Mouse (Mus musculus): ENCODE measurements around the gene Aar2.

The Aar2 gene

DNA sequence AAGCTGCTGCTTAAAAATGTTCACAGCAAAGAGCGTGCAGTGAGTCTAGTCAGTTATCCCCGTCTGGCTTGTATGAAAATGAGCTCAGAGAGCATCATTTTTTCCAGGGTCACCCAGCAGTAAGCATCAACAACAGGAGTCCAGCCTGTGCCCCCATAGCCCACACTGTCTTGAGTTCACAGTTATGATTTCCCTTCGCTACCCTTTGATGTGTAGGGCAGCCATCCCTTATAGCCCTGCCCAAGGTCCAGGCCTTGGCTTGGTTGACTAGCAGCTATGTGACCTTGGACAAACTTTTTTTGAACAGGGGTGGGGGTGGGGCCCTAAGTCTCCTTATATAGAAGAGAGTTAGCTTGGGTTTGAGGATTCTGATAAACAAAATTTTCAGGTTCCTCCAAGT, 21.9 kb downstream of the Aar2 start:
- no peak for DNase-seq

DNA sequence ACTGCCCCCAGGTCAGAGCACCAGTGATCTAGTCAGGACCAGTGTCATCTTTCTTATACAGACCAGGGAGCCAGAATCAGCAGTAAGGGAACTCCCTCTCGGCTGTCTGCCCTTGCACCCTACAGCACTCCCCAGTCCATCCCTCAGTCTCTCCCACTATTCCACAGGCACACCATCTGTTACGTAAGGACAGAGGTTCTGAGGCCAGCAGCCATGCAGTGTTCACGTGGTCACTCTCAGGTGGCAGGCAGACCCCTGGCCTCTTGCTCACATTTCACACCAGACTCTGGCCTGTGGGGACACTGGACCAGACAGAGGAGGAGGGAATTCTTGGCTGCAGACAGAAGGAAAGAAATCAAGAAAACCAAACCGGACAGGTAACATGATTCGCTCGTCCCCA, 24.1 kb downstream of the Aar2 start:
- DNase-seq: no peak

DNA sequence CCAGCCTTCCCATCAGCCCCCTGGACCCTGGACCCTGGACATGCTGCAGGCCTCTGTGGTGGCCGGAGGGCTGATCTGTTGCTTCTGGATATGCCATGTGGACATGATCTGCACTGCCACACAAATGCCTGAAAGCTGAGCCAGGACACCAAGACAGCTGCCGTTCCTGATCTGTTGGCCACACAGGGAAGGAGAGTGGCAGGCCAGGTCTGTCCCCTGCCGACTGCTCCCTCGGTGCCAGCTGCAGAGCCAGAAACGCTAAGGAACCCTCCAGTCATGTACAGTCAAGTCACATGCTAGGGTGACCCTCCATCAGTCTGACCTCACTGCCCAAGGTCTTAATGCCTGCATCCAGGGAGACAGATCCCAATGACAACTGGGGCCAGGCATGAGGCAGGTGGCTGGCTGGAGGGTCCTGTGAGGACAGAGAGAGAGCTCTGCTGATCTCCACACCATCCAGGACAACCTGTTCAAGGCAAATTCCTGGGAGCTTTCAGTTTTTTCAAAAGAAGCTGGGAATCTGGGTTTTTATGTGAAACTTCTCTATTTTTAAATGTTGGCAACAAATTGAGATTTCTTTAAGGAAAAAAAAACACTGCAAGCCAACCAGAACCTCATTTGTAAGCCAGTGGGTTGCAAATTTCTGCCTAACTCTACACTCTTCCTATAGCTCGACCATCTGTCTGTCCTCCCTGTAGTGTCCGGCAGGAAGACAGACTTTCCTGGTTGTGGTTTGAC, 29.6 kb downstream of the Aar2 start:
- no peak for DNase-seq

DNA sequence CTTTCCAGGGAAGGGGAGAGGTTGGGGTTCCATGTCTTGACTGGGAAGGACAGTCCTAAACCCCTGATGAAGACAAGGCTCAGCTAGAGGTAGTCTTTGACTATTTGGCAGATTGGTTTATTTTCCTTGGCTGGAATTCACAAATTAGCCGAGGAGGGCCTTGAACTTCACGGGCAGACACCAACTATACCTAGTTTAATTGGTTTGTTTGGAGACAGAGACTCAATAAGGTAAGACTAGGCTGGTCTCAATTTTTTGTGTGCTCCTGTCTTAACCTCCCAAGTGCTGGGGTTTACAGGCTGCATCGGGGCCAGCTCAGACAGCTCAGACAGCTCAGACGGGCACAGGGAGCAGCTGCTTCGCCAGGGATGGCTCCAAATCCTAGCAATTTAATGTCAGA, 33.1 kb downstream of the Aar2 start:
- no peak for DNase-seq

DNA sequence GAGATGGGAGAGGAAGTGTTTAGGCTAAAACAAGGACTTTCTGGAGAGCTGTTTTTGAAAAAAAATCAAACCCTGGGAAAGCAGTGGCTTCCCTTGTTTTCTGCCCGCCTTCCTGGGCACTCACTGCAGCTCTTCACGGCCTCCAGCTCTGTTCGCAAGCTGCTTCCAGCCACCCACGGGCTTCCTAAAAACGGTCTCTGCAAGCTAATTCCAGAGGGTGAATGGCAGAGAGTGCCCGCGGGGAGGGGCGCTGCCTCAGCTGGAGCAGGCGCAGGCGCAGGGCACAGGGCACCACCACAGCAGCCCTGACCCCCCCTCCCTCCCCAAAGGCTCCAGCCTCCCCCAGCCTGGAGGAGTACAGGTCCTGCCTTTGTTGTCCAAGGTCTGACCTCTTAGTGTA, 33.9 kb downstream of the Aar2 start:
- DNase-seq: no peak

DNA sequence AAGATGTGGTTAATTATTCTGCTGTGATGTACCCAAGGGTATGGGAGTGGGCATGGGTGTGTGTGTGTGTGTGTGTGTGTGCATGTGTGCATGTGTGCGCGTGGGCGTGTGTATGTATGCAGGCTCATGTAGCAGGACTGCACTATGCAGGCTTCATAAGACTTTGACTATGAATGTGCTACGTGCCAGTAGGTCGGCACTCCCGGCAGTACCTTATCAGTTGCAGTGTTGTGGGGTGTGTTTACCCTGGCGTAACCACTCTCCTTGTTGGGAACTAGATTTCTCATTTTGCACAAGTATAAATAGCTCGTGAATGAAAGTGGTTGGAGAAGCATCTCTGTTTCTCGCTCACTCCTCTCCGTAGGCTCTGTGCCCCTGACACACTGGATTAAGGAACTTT, 35.5 kb downstream of the Aar2 start:
- DNase-seq: no peak

DNA sequence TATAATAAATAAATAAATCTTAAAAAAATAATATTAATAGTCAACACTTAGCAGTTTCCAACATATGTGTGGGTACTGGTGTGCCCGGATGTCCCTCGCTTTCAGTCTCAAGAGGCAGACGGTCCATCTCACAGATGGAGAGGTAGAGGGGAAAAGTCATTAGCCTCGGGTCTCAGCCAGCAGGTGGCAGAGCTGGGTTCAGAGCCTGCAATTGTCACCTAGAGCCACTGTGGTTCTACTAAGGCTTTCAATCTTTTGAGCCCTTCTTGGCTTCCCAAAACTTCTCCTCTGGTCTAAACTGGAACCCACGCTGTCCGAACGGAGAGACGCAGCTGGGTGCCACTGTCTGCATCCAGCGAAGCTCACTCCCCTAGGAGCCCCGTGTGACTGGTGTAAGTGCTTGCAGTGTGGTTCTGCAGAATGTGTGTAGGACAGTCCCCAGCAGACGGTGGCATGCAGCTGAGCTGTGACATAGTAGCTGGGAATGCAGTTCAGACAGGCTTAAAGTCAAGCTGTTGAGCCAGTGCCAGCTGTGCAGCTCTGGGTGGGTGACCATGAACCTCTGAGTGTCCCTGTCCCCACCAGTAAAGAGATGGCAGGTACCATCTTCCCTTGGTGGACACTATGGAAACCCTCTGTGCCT, 36.9 kb downstream of the Aar2 start:
- peak; percentile 18 for DNase-seq

DNA sequence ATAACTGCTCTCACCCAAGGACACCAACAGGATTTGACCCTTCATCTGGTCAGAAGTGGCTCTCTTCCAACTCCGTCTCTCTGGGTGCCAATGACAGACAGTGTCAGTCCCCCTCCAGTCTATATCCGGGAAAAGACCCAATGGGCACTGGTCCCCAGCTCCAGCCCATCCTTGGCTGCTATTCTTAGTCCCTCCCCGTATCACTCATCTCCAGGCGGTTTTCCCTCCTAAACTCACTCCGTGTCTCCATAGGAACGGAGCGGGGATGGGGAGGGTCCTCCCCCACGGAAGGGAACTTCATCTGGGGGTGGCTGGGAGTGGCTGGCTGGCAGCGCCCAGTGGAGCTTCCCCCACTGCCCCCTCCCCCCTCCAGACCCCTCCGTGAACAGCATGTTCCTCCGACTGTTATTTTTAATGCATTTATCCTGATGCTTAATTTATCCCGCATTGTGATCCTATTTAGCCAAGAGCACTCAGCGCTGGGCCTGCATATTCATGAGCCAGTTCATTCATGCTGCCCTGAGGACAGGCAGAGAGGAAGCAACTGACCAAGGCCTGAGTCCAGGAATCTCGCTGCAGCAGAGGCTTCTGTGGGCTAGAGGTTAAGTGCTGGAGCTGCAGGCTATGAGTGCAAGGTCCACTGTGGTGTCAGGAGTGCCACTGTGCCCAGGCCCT, 37.5 kb downstream of the Aar2 start:
- no peak for DNase-seq

DNA sequence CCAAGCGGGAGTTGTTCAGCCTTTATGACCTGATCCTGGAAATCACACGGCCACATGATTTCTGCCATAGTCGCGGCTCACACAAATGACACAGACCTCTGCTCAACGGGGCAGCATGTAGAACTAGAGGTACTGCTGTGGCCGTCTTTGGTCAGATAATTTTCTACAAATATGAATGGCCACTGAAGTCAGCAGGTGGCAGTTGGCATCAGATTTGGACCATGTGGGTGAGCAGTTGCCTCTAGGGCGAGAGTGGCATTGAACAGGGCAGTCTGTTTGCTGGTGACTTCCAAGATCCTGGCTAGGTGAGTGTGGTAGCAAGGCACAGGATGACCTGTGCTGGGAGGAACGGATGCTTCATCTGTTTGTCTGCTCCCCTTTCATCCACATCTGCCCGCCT, 42.1 kb downstream of the Aar2 start:
- no peak for DNase-seq

DNA sequence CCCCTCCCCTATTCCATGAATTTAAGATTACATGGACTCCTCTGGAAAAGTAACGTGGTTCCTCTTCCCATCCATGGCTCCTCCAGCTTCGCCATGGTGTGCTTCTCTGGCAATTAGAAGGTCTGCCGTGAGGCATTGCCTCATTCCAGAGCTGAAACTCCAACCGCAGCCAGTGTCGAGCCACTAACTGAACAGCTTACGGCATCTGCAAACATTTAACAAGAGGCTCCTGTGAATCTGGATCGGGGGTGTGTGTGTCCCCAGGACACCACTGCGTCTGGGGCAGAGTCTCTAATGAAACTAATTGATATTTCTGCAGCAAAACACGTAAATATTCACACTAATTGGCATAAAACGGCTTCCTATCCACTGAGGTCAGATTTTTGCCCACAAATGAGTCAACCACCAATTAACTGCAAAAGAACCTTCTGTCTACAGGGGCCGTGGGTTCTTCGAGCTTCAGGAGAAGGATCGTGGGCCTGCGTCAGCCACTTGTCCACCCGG, 47.7 kb downstream of the Aar2 start:
- DNase-seq: no peak

DNA sequence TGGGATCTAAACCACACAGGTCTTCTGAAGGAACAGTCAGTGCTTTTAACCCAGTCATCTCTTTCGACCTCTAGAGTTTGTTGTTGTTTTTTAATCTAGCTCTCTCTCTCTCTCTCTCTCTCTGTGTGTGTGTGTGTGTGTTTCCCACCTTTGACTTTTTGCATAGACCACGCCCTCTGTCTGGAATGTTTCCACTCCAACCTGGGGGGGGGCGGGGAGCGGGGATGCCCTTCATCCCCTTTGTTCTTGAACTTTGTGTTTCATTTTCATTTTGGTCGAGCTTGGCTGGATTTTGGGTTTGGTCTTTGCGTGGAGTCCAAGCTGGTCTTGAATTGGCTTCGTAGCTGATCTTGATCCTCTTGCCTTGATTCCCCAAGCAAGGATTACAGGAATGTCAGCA, 55.2 kb downstream of the Aar2 start:
- DNase-seq: no peak

DNA sequence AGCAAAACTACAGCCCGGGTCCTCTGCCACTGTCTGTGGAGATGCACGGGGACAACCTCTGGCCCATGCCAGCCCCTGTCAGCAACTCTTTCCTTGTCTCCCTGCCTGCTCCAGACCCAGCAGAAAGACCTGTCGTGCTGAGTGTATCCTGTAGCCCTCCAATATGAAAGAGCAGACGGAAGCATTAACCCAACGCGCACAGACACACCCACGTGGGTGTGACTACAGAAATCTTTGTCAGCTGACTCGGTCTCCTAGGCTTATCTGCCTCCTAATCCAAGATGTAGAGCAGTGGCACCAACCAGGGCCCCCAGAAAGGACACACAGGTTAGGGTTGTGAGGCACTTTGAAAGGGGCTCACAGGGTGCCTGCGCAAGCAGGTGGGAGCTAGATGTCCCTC, 56.3 kb downstream of the Aar2 start:
- no peak for DNase-seq

DNA sequence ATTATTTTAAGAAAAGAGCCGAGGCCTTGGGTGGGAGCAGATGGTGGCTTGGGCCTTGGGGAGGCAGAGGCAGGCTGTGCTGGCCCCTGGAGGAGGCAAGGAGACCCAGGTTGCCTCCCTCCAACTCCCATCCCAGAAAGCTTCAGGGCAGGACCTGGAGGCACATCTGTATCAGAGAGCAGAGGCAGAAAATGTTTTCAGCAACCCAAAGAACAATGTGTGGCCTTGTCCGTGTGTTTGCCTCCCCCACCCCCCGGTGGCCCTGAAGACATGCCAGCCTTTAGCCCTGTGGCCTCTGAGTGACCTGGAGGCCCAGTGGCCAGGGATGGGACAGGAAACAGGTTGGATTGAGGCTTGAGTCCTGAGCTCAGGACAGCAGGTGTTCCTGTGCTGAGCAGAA, 57.8 kb downstream of the Aar2 start:
- no peak for DNase-seq

DNA sequence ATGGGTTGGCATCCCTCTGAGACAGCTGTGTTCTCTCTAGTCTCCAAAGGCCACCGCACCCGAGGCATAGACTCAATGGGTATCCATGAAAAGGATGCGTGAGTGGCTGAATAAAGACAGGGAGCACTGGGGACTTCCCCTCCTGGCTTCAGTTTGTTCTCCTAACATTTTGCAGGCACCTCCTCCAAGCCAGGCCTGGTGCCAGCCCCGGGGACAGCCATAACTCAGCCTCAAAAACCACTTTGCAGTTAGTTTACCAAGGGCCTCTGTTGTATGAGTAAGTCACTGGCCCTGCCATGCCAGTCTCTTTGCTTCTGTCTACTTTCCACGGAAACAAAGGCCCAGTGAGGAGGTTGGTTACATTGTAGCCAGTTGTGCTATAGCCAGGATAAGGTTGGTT, 58.6 kb downstream of the Aar2 start:
- DNase-seq: no peak

DNA sequence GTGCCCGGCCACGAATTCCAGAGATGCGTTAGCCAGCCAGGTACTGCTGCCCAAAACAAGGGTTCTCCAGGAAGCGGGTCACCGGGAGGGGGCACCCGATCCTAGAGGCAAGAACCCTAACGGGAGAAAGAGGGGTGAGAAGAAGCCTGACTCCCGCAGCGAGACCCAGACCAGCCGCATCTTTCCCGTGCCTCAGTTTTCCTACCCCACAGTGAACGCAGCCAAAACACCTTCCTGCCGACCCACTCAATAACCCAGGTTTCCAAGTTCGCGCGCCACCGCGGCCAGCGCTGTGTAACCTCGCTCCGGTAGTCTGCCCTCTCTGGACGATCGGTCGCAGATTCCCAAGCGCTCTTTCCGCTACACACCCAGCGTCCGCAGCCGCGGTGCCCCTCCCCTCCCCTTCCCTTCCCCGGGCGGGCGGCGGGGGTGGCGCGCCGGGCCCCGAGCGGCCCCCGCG, 65.7 kb downstream of the Aar2 start:
- peak; percentile 45 for DNase-seq

DNA sequence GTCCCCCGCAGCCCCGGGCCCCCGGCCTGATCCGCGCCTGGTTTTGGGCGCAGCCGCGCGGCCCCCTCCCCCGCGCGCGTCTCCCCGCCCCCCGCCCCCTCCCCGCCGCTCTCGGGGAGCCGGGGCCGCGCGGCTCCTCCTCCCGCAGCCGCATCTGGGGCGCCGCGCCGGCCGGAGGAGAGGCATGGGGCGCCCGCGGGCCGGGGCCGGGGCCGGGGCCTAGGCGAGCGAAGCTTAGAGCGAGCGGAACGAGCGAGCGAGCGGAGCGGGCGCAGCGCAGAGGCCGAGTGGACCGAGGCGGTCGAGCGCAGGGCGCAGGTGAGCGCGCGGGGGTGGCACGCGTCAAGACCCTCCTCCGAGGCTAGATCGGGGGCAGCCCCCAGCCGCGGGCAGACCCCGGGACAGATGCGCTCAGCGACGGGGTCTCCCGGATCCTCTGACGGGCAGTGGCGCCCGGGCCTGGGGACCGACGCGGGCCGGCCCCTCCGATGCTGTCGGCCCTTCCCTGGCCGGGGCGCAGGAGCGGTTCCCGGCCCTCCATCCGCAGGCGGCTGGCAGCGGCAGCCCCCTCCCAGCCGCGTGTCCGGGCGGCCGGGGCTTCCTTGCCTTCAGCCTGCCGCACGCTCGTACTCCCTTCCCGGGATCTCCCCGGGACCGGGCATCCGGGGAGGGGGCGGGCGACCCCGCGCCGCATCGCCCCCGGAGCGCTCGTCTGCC, 66.3 kb downstream of the Aar2 start, which contains the start of gene Dlgap4:
TSS of gene Dlgap4 (plus strand) at position 165 of the 717 bp plus-strand sequence.
- DNase-seq: no peak

DNA sequence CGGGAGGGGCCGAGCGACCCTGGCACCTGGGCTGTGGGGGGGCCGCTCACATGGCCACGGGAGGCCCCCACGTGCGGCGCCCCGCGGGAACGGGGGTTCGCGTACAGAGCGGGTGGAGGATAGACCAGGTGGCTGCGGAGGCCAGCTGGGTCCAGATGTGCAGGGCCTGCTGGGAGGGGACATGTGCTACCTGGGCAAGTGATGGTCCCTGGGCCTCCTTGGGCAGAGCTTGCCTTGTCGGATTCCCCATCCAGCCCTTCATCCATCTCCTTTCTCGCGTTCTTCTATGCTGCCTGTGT, 66.8 kb downstream of the Aar2 start:
- peak; percentile 3 for DNase-seq

DNA sequence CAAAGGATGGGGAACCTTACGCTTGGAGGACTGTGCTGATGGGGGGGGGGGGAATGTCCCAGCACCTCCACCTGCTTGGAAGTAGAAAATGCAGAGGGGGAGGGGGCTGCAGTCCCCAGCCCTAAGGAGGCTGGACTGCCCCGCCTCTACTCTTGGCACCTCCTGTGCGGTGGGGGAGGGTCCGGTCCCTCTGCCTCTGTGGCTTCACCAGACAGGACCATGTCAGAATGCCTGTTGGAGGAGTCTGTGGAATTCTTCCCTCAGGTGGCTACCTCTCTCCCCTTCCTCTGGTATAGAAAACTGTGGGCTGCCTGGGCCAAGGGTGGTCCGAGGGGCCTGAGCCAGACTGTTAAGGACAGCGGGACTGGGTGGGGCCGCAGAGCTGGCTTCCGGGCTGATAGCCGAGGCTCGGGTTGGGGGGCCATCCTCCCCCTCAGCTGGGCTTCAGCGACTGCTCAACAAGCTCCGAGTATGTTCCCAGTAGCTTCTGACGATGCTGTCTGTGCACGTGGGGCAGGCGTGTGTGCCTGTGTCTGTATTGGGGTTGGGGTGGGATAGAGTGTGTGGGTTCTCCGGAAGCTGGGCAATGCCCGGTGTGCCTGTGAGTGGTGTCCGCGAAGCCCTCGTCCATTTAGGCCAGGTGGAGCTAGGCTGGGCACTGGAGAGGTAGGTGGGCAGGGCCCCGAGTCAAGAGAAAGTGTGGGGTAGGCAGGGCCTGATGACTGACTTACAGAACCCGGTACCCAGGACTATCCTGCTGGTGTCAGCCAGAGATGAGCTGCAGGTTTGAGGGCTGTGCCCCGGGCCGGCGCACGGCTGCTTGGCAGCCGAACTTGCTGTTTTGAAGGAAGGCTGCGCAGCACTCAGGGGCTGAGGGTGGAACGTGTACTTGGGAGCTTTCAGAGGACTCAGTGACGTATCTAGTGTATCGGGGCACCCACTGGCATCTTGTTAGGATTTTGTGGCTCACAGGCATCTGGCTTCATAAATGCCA, 67.6 kb downstream of the Aar2 start:
- DNase-seq: no peak

DNA sequence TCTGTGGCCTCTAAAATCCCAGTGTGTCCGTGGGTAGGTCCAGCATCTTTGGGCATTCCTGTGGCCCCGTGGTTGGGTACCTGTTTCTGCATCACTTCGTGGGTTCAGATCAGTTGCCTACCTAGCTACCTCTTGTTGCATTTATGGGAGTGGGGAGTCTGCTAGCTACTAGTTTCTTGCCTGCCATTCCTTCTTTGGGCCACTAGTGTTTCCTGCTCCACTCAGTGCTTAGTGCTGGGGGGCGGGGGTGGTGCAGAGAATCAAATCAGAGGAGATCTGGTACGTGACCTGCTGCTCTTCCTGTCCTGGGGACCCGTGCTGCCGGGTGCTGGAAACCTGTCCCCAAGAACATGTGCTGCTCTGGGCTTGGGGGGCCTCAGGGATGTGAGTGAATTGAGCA, 69.1 kb downstream of the Aar2 start:
- DNase-seq: no peak

DNA sequence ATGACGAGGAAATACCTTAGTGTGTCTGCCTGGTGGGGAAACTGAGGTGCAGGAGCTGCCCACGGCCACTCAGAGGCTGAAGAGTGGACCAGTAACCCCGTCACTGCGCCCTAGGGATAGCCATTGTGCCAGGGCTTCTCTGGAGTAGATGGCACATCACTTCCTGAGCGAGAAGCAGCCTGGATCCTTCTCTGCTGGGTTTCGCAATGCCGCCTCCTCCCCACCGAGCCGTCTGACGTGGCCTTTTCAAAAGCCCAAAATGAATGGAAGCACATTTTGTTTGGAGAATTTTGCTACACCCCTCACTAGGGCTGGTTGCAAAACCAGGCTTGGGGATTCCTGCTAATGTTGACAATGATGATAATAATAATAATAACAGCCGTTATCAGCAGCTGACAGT, 70.2 kb downstream of the Aar2 start:
- DNase-seq: no peak

Data from thymus, postnatal 25 days (tissue).